ENCODE assay signal across 9 mouse cellular contexts in genomic region chr19:41270151-41270727, GRCm38 (mm10). TPM values are rescaled to one million over a fixed set of nuclear protein-coding genes. Genes with fewer than 3 reads are reported as not detected.
DNase-seq lines count a peak whose midpoint lies in the region; ATAC-seq and TF ChIP-seq lines count a peak whose summit lies in the region.
"Had no signal": no experiment of that assay in that cellular context is flagged by ENCODE, and none has a peak within 500 bp of the region (broad histone marks: within the 10 kb centered on the region; RNA-seq: fewer than 3 reads in every experiment).

No protein-coding gene starts in this region.

- H3K27me3 ChIP-seq in heart, postnatal 0 days (ENCODE audit: control insufficient read depth, insufficient read depth, low read length) = no peaks in the 10 kb centered on the region
- no peaks in the 10 kb centered on the region for H3K27me3 ChIP-seq in heart, embryonic 11.5 days (ENCODE audit: control insufficient read depth, insufficient read depth, low read length)

- no peak overlapping the region for H3K27ac ChIP-seq in heart, postnatal 0 days (ENCODE audit: low read depth)
- no peak overlapping the region for H3K27ac ChIP-seq in heart, embryonic 11.5 days (ENCODE audit: low read depth, low read length)

- TF ChIP-seq CTCF in heart, postnatal 0 days (IDR thresholded peaks at IDR 0.05; ENCODE audit: low read depth) = no peak

- no peaks in the 10 kb centered on the region for H3K9me3 ChIP-seq in heart, postnatal 0 days (replicated peaks; ENCODE audit: control insufficient read depth, low read length)
- no peaks in the 10 kb centered on the region for H3K9me3 ChIP-seq in heart, embryonic 11.5 days (replicated peaks; ENCODE audit: control insufficient read depth, low read length)
- H3K9me3 ChIP-seq: megakaryocyte, embryonic 14.5 days had no signal

- intact Hi-C loops in left cerebral cortex, postnatal 25 days (cut with DNase I) = no loop called here

- peak; percentile 62 for ATAC-seq in heart, postnatal 0 days (ENCODE audit: insufficient read depth, low read depth)
- no peak for ATAC-seq in heart, embryonic 11.5 days (replicated peaks; ENCODE audit: insufficient number of reproducible peaks, low FRiP score, low TSS enrichment)
- no peak for ATAC-seq in CD4-positive, CD25-positive, alpha-beta regulatory T cell, adult 4 months

- H3K4me3 ChIP-seq in heart, postnatal 0 days (ENCODE audit: low read depth, low read length) = no peak overlapping the region
- H3K4me3 ChIP-seq in heart, embryonic 11.5 days (ENCODE audit: low read depth, low read length) = no peak overlapping the region
- H3K4me3 ChIP-seq: megakaryocyte, embryonic 14.5 days had no signal

- DNase-seq in heart, postnatal 0 days (ENCODE audit: low spot score) = peak; percentile 52
- peak; percentile 95 for DNase-seq in NIH3T3 (ENCODE audit: low read depth)
- peak; percentile 39 to 51 for DNase-seq in frontal cortex, postnatal 14 days (ENCODE audit: low spot score in 2 of 2)
- DNase-seq in left cerebral cortex, postnatal 25 days (ENCODE audit: low spot score in 2 of 2) = peak; percentile 58 to 91
- DNase-seq in gastrocnemius, postnatal 10 days = no peak
- no peak for DNase-seq in urinary bladder, postnatal 4 days (ENCODE audit: low spot score in 2 of 2)

- no peak overlapping the region for H3K9ac ChIP-seq in heart, postnatal 0 days (replicated peaks; ENCODE audit: low read depth, low read length)
- H3K9ac ChIP-seq in heart, embryonic 11.5 days (ENCODE audit: low read depth, low read length) = no peak overlapping the region

- H3K36me3 ChIP-seq in heart, postnatal 0 days (replicated peaks; ENCODE audit: control insufficient read depth, insufficient read depth, low read length) = no peaks in the 10 kb centered on the region
- no peaks in the 10 kb centered on the region for H3K36me3 ChIP-seq in heart, embryonic 11.5 days (ENCODE audit: control insufficient read depth, insufficient read depth, low read length)

- TF ChIP-seq EP300 in heart, postnatal 0 days (IDR thresholded peaks at IDR 0.05; ENCODE audit: low read depth) = no peak

- no peak overlapping the region for H3K4me2 ChIP-seq in heart, postnatal 0 days (ENCODE audit: low read depth, low read length)
- H3K4me2 ChIP-seq in heart, embryonic 11.5 days = no peak overlapping the region

- WGBS in heart, postnatal 0 days = 33% methylated on average over 9 of the region's 9 CpGs
- 61% methylated on average over 9 of the region's 9 CpGs for WGBS in heart, embryonic 11.5 days (ENCODE audit: insufficient replicate concordance)

- no peaks in the 10 kb centered on the region for H3K4me1 ChIP-seq in heart, postnatal 0 days (ENCODE audit: control insufficient read depth, insufficient read depth)
- H3K4me1 ChIP-seq in heart, embryonic 11.5 days (ENCODE audit: control insufficient read depth, insufficient read depth, low read length) = no peaks in the 10 kb centered on the region

RNA-seq across cellular contexts. Expression of gene Tm9sf3, which starts 6.4 kb away (rescaled TPM):
- 91.6 and 111 TPM in 2 replicates for total RNA-seq in heart, postnatal 0 days (2014; rRNA removed; ENCODE audit: low replicate concordance)
- 56.4 and 58.0 TPM in 2 replicates for polyA plus RNA-seq in heart, postnatal 0 days (2015; fragmentation: Nextera tagmentation; extraction: Ambion mirVana)
- 92.1 and 135 TPM in 2 replicates for polyA plus RNA-seq in heart, embryonic 11.5 days (2014; fragmentation: Nextera tagmentation; extraction: Ambion mirVana)
- 100 to 1,000 TPM; 135 to 144 TPM for total RNA-seq in left cerebral cortex, postnatal 25 days (2021)
- 10 to 100 TPM; 14.2 to 34.8 TPM for polyA plus RNA-seq in CD4-positive, CD25-positive, alpha-beta regulatory T cell, adult 4 months (2017; shearing (Covaris generic))
- 10 to 100 TPM; 92.6 to 99.5 TPM for total RNA-seq in gastrocnemius, postnatal 10 days (2021)

Comparison
In these comparisons a context has a peak if more than half of its experiments do, and no peak if none do; other contexts are left out.
1. DNase-seq: peak in heart, postnatal 0 days (single experiment), NIH3T3 (single experiment), frontal cortex, postnatal 14 days (2 of 2) and left cerebral cortex, postnatal 25 days (2 of 2); none in gastrocnemius, postnatal 10 days (single experiment) and urinary bladder, postnatal 4 days (0 of 2).